Mouse (Mus musculus): Measurements from ENCODE around the gene Cyb561d2. TPM values are rescaled to one million over a fixed set of nuclear protein-coding genes. Genes with fewer than 3 reads are reported as not detected.
A peak's percentile ranks its signal among the peaks of the same experiment; 100 is the strongest.

Cyb561d2 gene
- polyA plus RNA-seq, 1 experiment from 2014 or later = 38.5 TPM

GRCm38 (mm10) chr9:107520331-107520730, 21.7 kb downstream of the Cyb561d2 start:
- Histone ChIP-seq H3K4me2 (ENCODE audit: low read length) (no peak overlapping the region), H3K9ac (replicated peaks; ENCODE audit: low read depth, low read length) (no peak overlapping the region), H3K27ac (ENCODE audit: low read length) (no peak overlapping the region), H3K9me3 (ENCODE audit: control insufficient read depth, low read length) (no peaks in the 10 kb centered on the region), H3K4me3 (replicated peaks; ENCODE audit: low read length) (no peak overlapping the region), H3K36me3 (ENCODE audit: control insufficient read depth, insufficient read depth) (no peaks in the 10 kb centered on the region), H3K4me1 (replicated peaks; ENCODE audit: control insufficient read depth, insufficient read depth, low read length) (peaks cover 8% of the 10 kb centered on the region), H3K27me3 (replicated peaks; ENCODE audit: control insufficient read depth, insufficient read depth, low read length) (no peaks in the 10 kb centered on the region)
- WGBS = 39% methylated on average over 6 of the region's 6 CpGs
- ATAC-seq = no peak

DNA sequence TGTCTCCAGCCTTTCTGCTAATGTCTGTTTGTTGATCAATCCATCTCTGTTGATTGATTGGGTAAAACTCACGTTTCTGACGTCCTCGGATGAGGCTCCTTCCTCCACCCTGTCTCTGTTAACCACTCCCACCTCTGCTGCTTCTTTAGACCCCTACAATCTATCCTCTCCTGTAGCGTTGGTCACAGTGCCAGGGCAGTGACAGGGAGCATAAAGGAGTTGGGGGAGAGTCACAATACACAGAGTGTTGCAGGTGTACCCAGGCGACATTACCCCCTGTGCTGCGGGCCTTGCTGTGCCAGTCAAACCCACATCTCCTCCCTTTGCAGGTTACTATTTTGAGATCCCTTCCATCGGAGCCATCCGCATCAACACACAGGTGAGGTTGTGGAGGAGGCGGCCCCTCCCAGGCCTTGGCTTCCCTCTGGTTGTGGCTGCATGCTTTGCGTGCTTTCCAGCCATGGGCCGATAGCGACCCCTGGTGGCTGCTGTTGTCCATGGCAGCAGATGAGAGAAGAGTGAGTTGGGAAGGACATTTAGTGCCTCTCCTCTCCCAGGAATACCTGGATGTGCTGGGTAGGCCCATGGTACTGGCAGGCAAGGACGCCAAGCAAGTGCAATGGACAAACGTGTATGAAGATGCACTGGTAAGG, 27.6 kb downstream of the Cyb561d2 start:
- Histone ChIP-seq H3K4me2 (ENCODE audit: low read length) (no peak overlapping the region), H3K27ac (ENCODE audit: low read length) (no peak overlapping the region), H3K9me3 (ENCODE audit: control insufficient read depth, low read length) (no peaks in the 10 kb centered on the region), H3K27me3 (replicated peaks; ENCODE audit: control insufficient read depth, insufficient read depth, low read length) (no peaks in the 10 kb centered on the region), H3K36me3 (ENCODE audit: control insufficient read depth, insufficient read depth) (no peaks in the 10 kb centered on the region), H3K4me1 (replicated peaks; ENCODE audit: control insufficient read depth, insufficient read depth, low read length) (peaks cover 18% of the 10 kb centered on the region; the same call in 1 of the 2 replicates), H3K9ac (replicated peaks; ENCODE audit: low read depth, low read length) (0 out of 2 replicates have a peak overlapping the region, but pooled peaks have one; percentile 19), H3K4me3 (replicated peaks; ENCODE audit: low read length) (no peak overlapping the region)
- peak; percentile 64 for ATAC-seq
- WGBS = 20% methylated on average over 14 of the region's 14 CpGs

- Histone ChIP-seq H3K27ac (ENCODE audit: low read length) (no peak overlapping the region), H3K4me2 (ENCODE audit: low read length) (no peak overlapping the region), H3K9ac (replicated peaks; ENCODE audit: low read depth, low read length) (no peak overlapping the region), H3K9me3 (ENCODE audit: control insufficient read depth, low read length) (no peaks in the 10 kb centered on the region), H3K27me3 (replicated peaks; ENCODE audit: control insufficient read depth, insufficient read depth, low read length) (no peaks in the 10 kb centered on the region), H3K36me3 (ENCODE audit: control insufficient read depth, insufficient read depth) (no peaks in the 10 kb centered on the region), H3K4me3 (replicated peaks; ENCODE audit: low read length) (no peak overlapping the region), H3K4me1 (replicated peaks; ENCODE audit: control insufficient read depth, insufficient read depth, low read length) (peaks cover 38% of the 10 kb centered on the region)
- WGBS = 32% methylated on average over 16 of the region's 16 CpGs
- ATAC-seq = no peak
These were observed 29.7 kb downstream of the Cyb561d2 start for GRCm38 (mm10) chr9:107512326-107512725.

DNA sequence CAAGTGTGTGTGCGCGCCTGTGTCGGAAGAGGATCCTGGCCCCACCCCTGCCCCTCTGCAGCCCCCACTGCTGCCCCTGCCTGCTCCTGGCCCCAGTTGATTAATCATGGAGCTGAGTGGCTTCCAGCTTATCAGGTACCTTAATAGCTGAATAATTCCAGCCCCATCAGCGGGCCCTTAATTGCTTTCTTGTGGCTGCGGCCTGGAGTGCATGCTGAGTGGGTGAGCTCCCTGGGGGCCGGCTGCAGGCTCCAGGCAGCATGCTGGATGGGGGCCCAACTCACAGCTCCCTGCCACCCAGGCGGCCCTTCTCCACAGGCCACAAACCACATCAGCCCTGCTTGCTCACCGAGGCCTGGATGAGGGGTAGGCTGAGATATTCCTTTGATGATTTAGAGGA, 30.6 kb downstream of the Cyb561d2 start:
- no peak for ATAC-seq
- Histone ChIP-seq H3K9ac (replicated peaks; ENCODE audit: low read depth, low read length) (no peak overlapping the region), H3K9me3 (ENCODE audit: control insufficient read depth, low read length) (no peaks in the 10 kb centered on the region), H3K4me1 (replicated peaks; ENCODE audit: control insufficient read depth, insufficient read depth, low read length) (peaks cover 47% of the 10 kb centered on the region), H3K4me3 (replicated peaks; ENCODE audit: low read length) (no peak overlapping the region), H3K27me3 (replicated peaks; ENCODE audit: control insufficient read depth, insufficient read depth, low read length) (no peaks in the 10 kb centered on the region), H3K4me2 (ENCODE audit: low read length) (no peak overlapping the region), H3K27ac (ENCODE audit: low read length) (no peak overlapping the region), H3K36me3 (ENCODE audit: control insufficient read depth, insufficient read depth) (no peaks in the 10 kb centered on the region)
- WGBS = 40% methylated on average over 8 of the region's 8 CpGs

DNA sequence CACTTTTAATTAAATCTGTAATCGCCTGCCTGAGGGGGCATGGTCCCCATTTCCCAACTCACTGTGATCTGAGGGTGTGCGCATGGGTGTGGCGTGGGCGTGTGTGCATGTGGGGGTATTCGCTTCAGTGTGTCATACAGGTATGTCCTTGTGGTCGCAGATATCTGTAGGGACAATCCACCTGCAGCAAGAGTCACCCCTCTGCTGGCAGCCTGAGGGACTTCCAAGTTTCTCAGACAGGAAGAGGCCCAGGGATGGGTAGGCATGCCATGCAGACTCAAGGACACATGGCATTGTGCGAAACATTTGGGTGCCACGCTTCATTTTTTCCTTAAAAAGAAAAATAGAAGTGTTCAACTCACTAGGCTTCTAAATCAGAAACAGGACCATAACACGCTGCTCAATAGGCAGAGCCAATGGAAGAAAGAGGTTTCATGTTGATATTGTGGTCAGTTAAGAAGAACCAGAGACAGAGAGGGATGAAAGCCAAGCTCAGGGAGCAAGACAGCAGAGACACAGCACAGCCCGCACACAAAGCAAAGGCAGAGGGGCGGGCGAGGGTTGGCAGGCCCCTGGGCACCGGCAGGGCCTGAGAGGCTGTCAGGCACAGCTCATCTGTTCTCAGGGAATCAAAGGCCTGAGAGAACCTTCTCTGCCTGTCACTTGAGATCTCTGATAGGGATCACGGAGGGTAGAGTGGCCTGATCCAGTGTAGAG, 31.5 kb downstream of the Cyb561d2 start:
- ATAC-seq = no peak
- no peaks in the 10 kb centered on the region for H3K27me3 ChIP-seq (replicated peaks; ENCODE audit: control insufficient read depth, insufficient read depth, low read length)
- 83% methylated on average over 14 of the region's 14 CpGs for WGBS
- no peaks in the 10 kb centered on the region for H3K36me3 ChIP-seq (ENCODE audit: control insufficient read depth, insufficient read depth)
- no peak overlapping the region for H3K4me3 ChIP-seq (replicated peaks; ENCODE audit: low read length)
- no peak overlapping the region for H3K27ac ChIP-seq (ENCODE audit: low read length)
- no peak overlapping the region for H3K9ac ChIP-seq (replicated peaks; ENCODE audit: low read depth, low read length)
- no peaks in the 10 kb centered on the region for H3K9me3 ChIP-seq (ENCODE audit: control insufficient read depth, low read length)
- peaks cover 54% of the 10 kb centered on the region for H3K4me1 ChIP-seq (replicated peaks; ENCODE audit: control insufficient read depth, insufficient read depth, low read length)
- H3K4me2 ChIP-seq (ENCODE audit: low read length) = no peak overlapping the region

GRCm38 (mm10) chr9:107508266-107508665, 33.7 kb downstream of the Cyb561d2 start:
- Histone ChIP-seq H3K27me3 (replicated peaks; ENCODE audit: control insufficient read depth, insufficient read depth, low read length) (no peaks in the 10 kb centered on the region), H3K36me3 (ENCODE audit: control insufficient read depth, insufficient read depth) (no peaks in the 10 kb centered on the region), H3K4me2 (ENCODE audit: low read length) (no peak overlapping the region), H3K4me1 (replicated peaks; ENCODE audit: control insufficient read depth, insufficient read depth, low read length) (peaks cover 64% of the 10 kb centered on the region), H3K27ac (ENCODE audit: low read length) (peak overlapping the region; percentile 39), H3K4me3 (replicated peaks; ENCODE audit: low read length) (no peak overlapping the region), H3K9me3 (ENCODE audit: control insufficient read depth, low read length) (no peaks in the 10 kb centered on the region), H3K9ac (replicated peaks; ENCODE audit: low read depth, low read length) (no peak overlapping the region)
- peak; percentile 68 for ATAC-seq
- WGBS = 33% methylated on average over 10 of the region's 10 CpGs

- H3K36me3 ChIP-seq (ENCODE audit: control insufficient read depth, insufficient read depth) = no peaks in the 10 kb centered on the region
- H3K27me3 ChIP-seq (replicated peaks; ENCODE audit: control insufficient read depth, insufficient read depth, low read length) = no peaks in the 10 kb centered on the region
- 0 out of 2 replicates have a peak overlapping the region, but pooled peaks have one; percentile 49 for H3K27ac ChIP-seq (ENCODE audit: low read length)
- no peaks in the 10 kb centered on the region for H3K9me3 ChIP-seq (ENCODE audit: control insufficient read depth, low read length)
- peak; percentile 59 for ATAC-seq
- no peak overlapping the region for H3K4me3 ChIP-seq (replicated peaks; ENCODE audit: low read length)
- H3K4me2 ChIP-seq (ENCODE audit: low read length) = no peak overlapping the region
- WGBS = 30% methylated on average over 19 of the region's 19 CpGs
- no peak overlapping the region for H3K9ac ChIP-seq (replicated peaks; ENCODE audit: low read depth, low read length)
- H3K4me1 ChIP-seq (replicated peaks; ENCODE audit: control insufficient read depth, insufficient read depth, low read length) = peaks cover 50% of the 10 kb centered on the region
These were observed 37.1 kb downstream of the Cyb561d2 start for GRCm38 (mm10) chr9:107504662-107505537.

DNA sequence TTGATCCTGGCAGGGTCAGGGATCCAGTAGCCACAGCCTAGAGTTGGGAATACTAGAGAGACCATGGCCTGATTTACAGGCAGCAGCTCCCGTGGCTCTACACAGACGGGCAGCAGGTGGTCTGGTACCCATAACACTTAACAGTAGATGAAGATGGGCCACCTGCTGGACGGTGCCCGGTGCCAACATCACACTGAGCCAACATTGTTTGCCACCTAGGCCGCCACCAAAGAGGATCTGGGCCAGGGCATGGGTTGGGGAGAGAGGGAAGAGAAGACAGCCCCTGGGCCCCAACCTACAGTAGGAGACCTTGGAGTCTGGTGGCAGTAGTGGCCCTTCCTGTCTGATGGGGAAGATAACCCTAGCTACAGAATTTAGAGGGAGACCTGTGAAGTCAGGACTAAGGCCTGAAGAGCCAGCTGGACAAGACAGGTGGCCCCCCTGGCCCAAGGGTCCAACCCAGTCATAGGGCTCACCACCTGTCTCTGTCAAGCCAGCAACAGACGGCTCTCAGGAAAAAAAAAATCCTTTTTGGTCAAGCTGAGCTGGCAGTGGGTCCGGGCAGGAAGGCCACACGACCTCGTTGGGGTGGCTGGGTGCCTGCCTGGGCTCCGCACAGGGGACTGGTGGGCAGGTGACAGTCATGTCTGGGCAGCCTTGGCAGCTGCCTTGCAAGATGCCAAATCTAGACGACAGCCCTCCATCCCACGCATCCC, 39.7 kb downstream of the Cyb561d2 start:
- 72% methylated on average over 12 of the region's 12 CpGs for WGBS
- H3K4me3 ChIP-seq (replicated peaks; ENCODE audit: low read length) = no peak overlapping the region
- no peak overlapping the region for H3K4me2 ChIP-seq (ENCODE audit: low read length)
- H3K27ac ChIP-seq (ENCODE audit: low read length) = no peak overlapping the region
- H3K4me1 ChIP-seq (replicated peaks; ENCODE audit: control insufficient read depth, insufficient read depth, low read length) = peaks cover 28% of the 10 kb centered on the region
- H3K9me3 ChIP-seq (ENCODE audit: control insufficient read depth, low read length) = no peaks in the 10 kb centered on the region
- H3K36me3 ChIP-seq (ENCODE audit: control insufficient read depth, insufficient read depth) = no peaks in the 10 kb centered on the region
- no peak overlapping the region for H3K9ac ChIP-seq (replicated peaks; ENCODE audit: low read depth, low read length)
- no peaks in the 10 kb centered on the region for H3K27me3 ChIP-seq (replicated peaks; ENCODE audit: control insufficient read depth, insufficient read depth, low read length)
- no peak for ATAC-seq

Measured in forebrain, embryonic 16.5 days (tissue).